Mouse (Mus musculus) spleen, adult 2 months (tissue): ENCODE measurements around the gene Gm11985. TPM values are rescaled to one million over a fixed set of nuclear protein-coding genes. Genes with fewer than 3 reads are reported as not detected.

Experiments used
- DNase-seq, 2 experiments: peaks; one replicate each; pipeline versions ENCODE4 v3.0.0 to v3.0.0-alpha.2; 2012 to 2021; ENCODE audit warnings: low spot score in 2 of 2, low read depth in 1 of 2
- H3K27ac ChIP-seq: fragments of 200-500 bp; 2 replicates; pipeline ENCODE4 v1.5.1; 2012; ENCODE audit warnings: low read length, inconsistent platforms; ENCODE audit not compliant: insufficient read depth
- H3K27me3 ChIP-seq: fragments of 200-500 bp; 2 replicates; pipeline ENCODE4 v1.6.1; 2012; ENCODE audit warnings: mild to moderate bottlenecking, moderate library complexity, low read length, inconsistent platforms; ENCODE audit not compliant: control insufficient read depth, insufficient read depth
- H3K36me3 ChIP-seq: fragments of 200-500 bp; 2 replicates; pipeline ENCODE4 v1.6.1; 2012; ENCODE audit warnings: mild to moderate bottlenecking, low read length, inconsistent platforms; ENCODE audit not compliant: control insufficient read depth, insufficient read depth
- H3K4me1 ChIP-seq: fragments of 200-500 bp; 2 replicates; pipeline ENCODE4 v1.6.1; 2011; ENCODE audit warnings: inconsistent platforms; ENCODE audit not compliant: control insufficient read depth, insufficient read depth, insufficient read length
- H3K4me3 ChIP-seq: fragments of 200-500 bp; 2 replicates; pipeline ENCODE4 v1.5.1; 2011; ENCODE audit warnings: mild to moderate bottlenecking, inconsistent platforms; ENCODE audit not compliant: insufficient read depth, insufficient read length; ENCODE audit errors: extremely low read depth
- CTCF ChIP-seq: fragments of 200-500 bp; IDR thresholded peaks from 2 replicates; pipeline ENCODE4 v1.5.1; 2011; ENCODE audit warnings: mild to moderate bottlenecking, inconsistent platforms; ENCODE audit not compliant: insufficient read depth, insufficient read length, insufficient replicate concordance; ENCODE audit errors: extremely low read depth
- POLR2A ChIP-seq: fragments of 200-500 bp; IDR thresholded peaks from 2 replicates; pipeline ENCODE4 v1.6.1; 2011; ENCODE audit warnings: low read depth, low read length, inconsistent platforms
- WGBS: fragments of 180-500 bp; shearing (Covaris S2); methylation state at CpG from one replicate; pipeline ENCODE4 v1.1.7; 2018; 5-methylcytosine and 5-hydroxymethylcytosine counted together
- polyA plus RNA-seq: library from polyadenylated mRNA; depleted of rRNA; stranded (reverse); fragments of >200 nt; gene quantifications from 2 replicates; pipeline ENCODE4 v1.2.3, GENCODE M21; 2012

Gene Gm11985
- polyA plus RNA-seq, 1 experiment, result not detected

GRCm38 (mm10) chr11:7158196-7158595 is 30.2 kb downstream of the Gm11985 start:
- WGBS, result 87% methylated on average over 6 of the region's 6 CpGs
- DNase-seq, result no peak
- no peak overlapping the region for H3K27ac ChIP-seq

GRCm38 (mm10) chr11:7156427-7156826 is 31.9 kb downstream of the Gm11985 start:
- 76% methylated on average over 4 of the region's 4 CpGs for WGBS
- no peaks in the 10 kb centered on the region for H3K4me1 ChIP-seq
- H3K36me3 ChIP-seq, result no peaks in the 10 kb centered on the region
- no peak overlapping the region for H3K4me3 ChIP-seq
- TF ChIP-seq CTCF (no peak), POLR2A (no peak)
- H3K27ac ChIP-seq, result no peak overlapping the region
- H3K27me3 ChIP-seq, result no peaks in the 10 kb centered on the region
- no peak for DNase-seq

More at GRCm38 (mm10) chr11:7158196-7158595, 30.2 kb downstream of the Gm11985 start:
- Histone ChIP-seq H3K4me1 (no peaks in the 10 kb centered on the region), H3K36me3 (no peaks in the 10 kb centered on the region), H3K4me3 (no peak overlapping the region), H3K27me3 (no peaks in the 10 kb centered on the region)
- TF ChIP-seq CTCF (no peak), POLR2A (no peak)

GRCm38 (mm10) chr11:7153081-7153480 is 35.3 kb downstream of the Gm11985 start:
- no peak overlapping the region for H3K27ac ChIP-seq
- H3K36me3 ChIP-seq, result no peaks in the 10 kb centered on the region
- H3K4me1 ChIP-seq, result no peaks in the 10 kb centered on the region
- H3K4me3 ChIP-seq, result no peak overlapping the region
- WGBS, result 86% methylated on average over 8 of the region's 8 CpGs
- no peak for DNase-seq
- no peaks in the 10 kb centered on the region for H3K27me3 ChIP-seq
- TF ChIP-seq CTCF (no peak), POLR2A (no peak)

- Histone ChIP-seq H3K36me3 (no peaks in the 10 kb centered on the region), H3K27me3 (no peaks in the 10 kb centered on the region), H3K4me1 (no peaks in the 10 kb centered on the region), H3K27ac (no peak overlapping the region), H3K4me3 (no peak overlapping the region)
- DNase-seq, result no peak
- no peak for TF ChIP-seq POLR2A
- WGBS, result 88% methylated on average over 12 of the region's 12 CpGs
Measured at GRCm38 (mm10) chr11:7152371-7152770, 36.0 kb downstream of the Gm11985 start.

- no peak for DNase-seq
- no peaks in the 10 kb centered on the region for H3K4me1 ChIP-seq
- 92% methylated on average over 8 of the region's 8 CpGs for WGBS
- H3K27ac ChIP-seq, result no peak overlapping the region
- H3K4me3 ChIP-seq, result no peak overlapping the region
- H3K36me3 ChIP-seq, result no peaks in the 10 kb centered on the region
- no peaks in the 10 kb centered on the region for H3K27me3 ChIP-seq
- TF ChIP-seq CTCF (no peak), POLR2A (no peak)
Measured at GRCm38 (mm10) chr11:7150511-7150910, 37.9 kb downstream of the Gm11985 start.

GRCm38 (mm10) chr11:7149471-7149870 is 38.9 kb downstream of the Gm11985 start:
- Histone ChIP-seq H3K27me3 (no peaks in the 10 kb centered on the region), H3K4me3 (no peak overlapping the region), H3K36me3 (no peaks in the 10 kb centered on the region), H3K4me1 (no peaks in the 10 kb centered on the region), H3K27ac (no peak overlapping the region)
- no peak for DNase-seq
- TF ChIP-seq POLR2A (no peak), CTCF (no peak)
- WGBS, result 82% methylated on average over 7 of the region's 7 CpGs

- Histone ChIP-seq H3K27ac (no peak overlapping the region), H3K4me1 (no peaks in the 10 kb centered on the region), H3K4me3 (no peak overlapping the region), H3K36me3 (no peaks in the 10 kb centered on the region), H3K27me3 (no peaks in the 10 kb centered on the region)
- no peak for TF ChIP-seq POLR2A
- TF ChIP-seq CTCF, result no peak
- 77% methylated on average over 7 of the region's 7 CpGs for WGBS
- no peak for DNase-seq
Measured at GRCm38 (mm10) chr11:7147945-7148344, 40.4 kb downstream of the Gm11985 start.

- no peak for DNase-seq
- no peak overlapping the region for H3K4me3 ChIP-seq
- H3K27ac ChIP-seq, result no peak overlapping the region
- no peaks in the 10 kb centered on the region for H3K27me3 ChIP-seq
- no peak for TF ChIP-seq CTCF
- 92% methylated on average over 8 of the region's 8 CpGs for WGBS
- no peaks in the 10 kb centered on the region for H3K4me1 ChIP-seq
- no peaks in the 10 kb centered on the region for H3K36me3 ChIP-seq
Measured at GRCm38 (mm10) chr11:7147536-7147935, 40.8 kb downstream of the Gm11985 start.
